Mouse (Mus musculus) Patski (cell line): ENCODE results near the gene Ccdc162. TPM values are rescaled to one million over a fixed set of nuclear protein-coding genes. Genes with fewer than 3 reads are reported as not detected.

Source experiments
- ATAC-seq: fragments of 100-300 bp; one replicate; pipeline ENCODE4 v1.8.0; 2021
- CTCF ChIA-PET: fragments of 350-600 bp; sonication (Branson Sonifier 250); formaldehyde crosslinking; loops from one replicate; lab custom pipeline; 2022; ENCODE audit warnings: inconsistent platforms; lab: Charles Lee
- POLR2A ChIA-PET: fragments of 350-600 bp; sonication (Branson Sonifier 250); formaldehyde crosslinking; loops from one replicate; lab custom pipeline; 2022; ENCODE audit warnings: antibody characterized with exemption, inconsistent platforms; lab: Charles Lee
- DNase-seq: peaks from one replicate; pipeline ENCODE4 v3.0.0-alpha.2; 2011; ENCODE audit warnings: low read depth, low spot score
- H3K27me3 ChIP-seq: fragments of 371-371 bp; one replicate; pipeline ENCODE4 v1.5.1; 2021
- CTCF ChIP-seq: fragments of 100-300 bp; IDR thresholded peaks from one replicate; pipeline ENCODE4 v1.5.1; 2021
- in situ Hi-C: fragments of 300-500 bp; cut with MboI; formaldehyde crosslinking; loops from 3 replicates; pipeline ENCODE4 v1.11.1; 2018; ENCODE audit warnings: low pct_unique_long_range_greater_than_20kb, mixed read lengths
- polyA plus RNA-seq: library from polyadenylated mRNA; unstranded; gene quantifications from one replicate; pipeline ENCODE4 v1.2.3, GENCODE M21; 2021

The Ccdc162 gene
- polyA plus RNA-seq, 1 experiment from 2014 or later: 1.7 TPM

GRCm38 (mm10) chr10:41544481-41545190, 171.8 kb downstream of the Ccdc162 start:
- no peak for TF ChIP-seq CTCF
- no peak for DNase-seq

GRCm38 (mm10) chr10:41543844-41544243, 172.6 kb downstream of the Ccdc162 start:
- POLR2A ChIA-PET: no interaction called here
- TF ChIP-seq CTCF: no peak
- CTCF ChIA-PET: interaction anchor here (1.1 to 1.4 kb wide), 2 partner anchors 8 to 37 kb away, joined by 3 to 5 read pairs; no protein-coding TSS in a partner anchor
- in situ Hi-C loops: no loop called here
- no peak for DNase-seq
- ATAC-seq: no peak
- H3K27me3 ChIP-seq: no peaks in the 10 kb centered on the region

More at GRCm38 (mm10) chr10:41544481-41545190, 171.8 kb downstream of the Ccdc162 start:
- CTCF ChIA-PET: interaction anchor here (1.1 kb wide), 1 partner anchor 36 kb away, joined by 3 read pairs; no protein-coding TSS in a partner anchor
- in situ Hi-C loops: no loop called here
- ATAC-seq: no peak
- H3K27me3 ChIP-seq: no peaks in the 10 kb centered on the region
- POLR2A ChIA-PET: interaction anchor here (0.6 kb wide), 1 partner anchor 10 kb away, joined by 5 read pairs; no protein-coding TSS in a partner anchor

- CTCF ChIA-PET: interaction anchor here (1.4 kb wide), 1 partner anchor 8 kb away, joined by 5 read pairs; no protein-coding TSS in a partner anchor
- ATAC-seq (no peak), DNase-seq (no peak)
- no peaks in the 10 kb centered on the region for H3K27me3 ChIP-seq
- TF ChIP-seq CTCF: no peak
- POLR2A ChIA-PET: no interaction called here
- in situ Hi-C loops: no loop called here
Observed at GRCm38 (mm10) chr10:41543439-41543838, 173.0 kb downstream of the Ccdc162 start.

- no peaks in the 10 kb centered on the region for H3K27me3 ChIP-seq
- in situ Hi-C loops: no loop called here
- POLR2A ChIA-PET: interaction anchor here (0.7 kb wide), 1 partner anchor 85 kb away, joined by 3 read pairs; no protein-coding TSS in a partner anchor
- CTCF ChIA-PET: interaction anchor here (1.0 kb wide), 1 partner anchor 137 kb away, joined by 3 read pairs; no protein-coding TSS in a partner anchor
- DNase-seq (no peak), ATAC-seq (no peak)
- TF ChIP-seq CTCF: no peak
Observed at GRCm38 (mm10) chr10:41542057-41542456, 174.4 kb downstream of the Ccdc162 start.

GRCm38 (mm10) chr10:41538986-41539385, 177.4 kb downstream of the Ccdc162 start:
- in situ Hi-C loops: no loop called here
- no peak for ATAC-seq
- no peak for TF ChIP-seq CTCF
- POLR2A ChIA-PET: interaction anchor here (0.6 to 0.9 kb wide), 2 partner anchors 16 to 19 kb away, joined by 3 read pairs; no protein-coding TSS in a partner anchor
- H3K27me3 ChIP-seq: no peaks in the 10 kb centered on the region
- CTCF ChIA-PET: interaction anchor here (1.3 kb wide), 2 partner anchors 12 to 139 kb away, joined by 3 to 5 read pairs; no protein-coding TSS in a partner anchor
- DNase-seq: no peak

GRCm38 (mm10) chr10:41537983-41538330, 178.5 kb downstream of the Ccdc162 start:
- ATAC-seq (no peak), DNase-seq (no peak)
- POLR2A ChIA-PET: no interaction called here
- CTCF ChIA-PET: interaction anchor here (1.4 kb wide), 1 partner anchor 11 kb away, joined by 3 read pairs; no protein-coding TSS in a partner anchor
- in situ Hi-C loops: no loop called here
- H3K27me3 ChIP-seq: no peaks in the 10 kb centered on the region
- TF ChIP-seq CTCF: no peak

- POLR2A ChIA-PET: no interaction called here
- ATAC-seq: no peak
- no peak for DNase-seq
- no peak for TF ChIP-seq CTCF
- H3K27me3 ChIP-seq: no peaks in the 10 kb centered on the region
- CTCF ChIA-PET: interaction anchor here (1.4 kb wide), 1 partner anchor 10 kb away, joined by 3 read pairs; no protein-coding TSS in a partner anchor
- in situ Hi-C loops: no loop called here
Observed at GRCm38 (mm10) chr10:41537226-41537982, 179.0 kb downstream of the Ccdc162 start.

- no peak for TF ChIP-seq CTCF
- POLR2A ChIA-PET: no interaction called here
- in situ Hi-C loops: no loop called here
- CTCF ChIA-PET: no interaction called here
- DNase-seq: no peak
- no peaks in the 10 kb centered on the region for H3K27me3 ChIP-seq
- ATAC-seq: no peak
Observed at GRCm38 (mm10) chr10:41536714-41537113, 179.7 kb downstream of the Ccdc162 start.

DNA sequence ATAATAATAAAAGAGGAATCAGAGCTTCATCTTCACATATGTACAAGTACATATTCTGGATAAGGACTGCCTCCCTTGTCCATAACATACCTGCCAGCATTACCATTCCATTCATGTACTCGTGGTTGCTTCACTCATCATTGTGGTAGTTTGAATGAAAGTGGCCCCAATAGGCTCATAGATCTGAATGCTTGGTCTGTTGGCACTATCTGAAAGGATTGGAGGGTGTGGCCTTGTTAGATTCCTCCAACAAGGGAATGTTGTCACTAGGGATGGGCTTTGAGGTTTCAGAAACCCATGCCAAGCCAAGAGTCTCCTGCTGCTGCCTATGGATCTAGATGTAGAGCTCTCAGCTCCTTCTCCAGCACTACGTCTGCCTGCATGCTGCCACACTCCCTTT, 180.4 kb downstream of the Ccdc162 start:
- TF ChIP-seq CTCF: no peak
- no peak for ATAC-seq
- in situ Hi-C loops: no loop called here
- H3K27me3 ChIP-seq: no peaks in the 10 kb centered on the region
- DNase-seq: no peak
- ChIA-PET CTCF (no interaction called here), POLR2A (no interaction called here)

- ChIA-PET CTCF (interaction anchor here (1.3 kb wide), 1 partner anchor 10 kb away, joined by 4 read pairs; no protein-coding TSS in a partner anchor), POLR2A (interaction anchor here (0.6 to 2.3 kb wide), 3 partner anchors 11 to 21 kb away, joined by 3 to 7 read pairs (median 3); partner anchors contain the start of gene Cd164)
- ATAC-seq (no peak), DNase-seq (no peak)
- H3K27me3 ChIP-seq: no peaks in the 10 kb centered on the region
- in situ Hi-C loops: loop anchor here (10.0 kb wide), 1 partner anchor 275 kb away; the partner anchor contains the start of genes Cep57l1 and Sesn1
- no peak for TF ChIP-seq CTCF
Observed at GRCm38 (mm10) chr10:41529972-41530371, 186.5 kb downstream of the Ccdc162 start.
